Mouse (Mus musculus) adipocyte (in vitro differentiated cells): ENCODE results near the gene Tgoln1.

Source experiments
- DNase-seq: peaks from one replicate; pipeline ENCODE4 v3.0.0-alpha.2; 2016; ENCODE audit warnings: low spot score

Gene Tgoln1

GRCm38 (mm10) chr6:72627276-72627675, 10.5 kb upstream of the Tgoln1 start:
- DNase-seq: no peak

GRCm38 (mm10) chr6:72626391-72626790, 9.6 kb upstream of the Tgoln1 start:
- no peak for DNase-seq

GRCm38 (mm10) chr6:72623661-72624402, 7.0 kb upstream of the Tgoln1 start:
- DNase-seq: peak; percentile 71

GRCm38 (mm10) chr6:72622917-72623316, 6.1 kb upstream of the Tgoln1 start:
- no peak for DNase-seq

- DNase-seq: no peak
Measured at GRCm38 (mm10) chr6:72620920-72621319, 4.1 kb upstream of the Tgoln1 start.

- no peak for DNase-seq
Measured at GRCm38 (mm10) chr6:72619734-72620532, 3.1 kb upstream of the Tgoln1 start.

- no peak for DNase-seq
Measured at GRCm38 (mm10) chr6:72615561-72616375, 1.0 kb downstream of the Tgoln1 start.

GRCm38 (mm10) chr6:72615151-72615550, 1.6 kb downstream of the Tgoln1 start:
- peak; percentile 72 for DNase-seq

- peak; percentile 38 for DNase-seq
Measured at GRCm38 (mm10) chr6:72610261-72610660, 6.5 kb downstream of the Tgoln1 start.

- peak; percentile 51 for DNase-seq
Measured at GRCm38 (mm10) chr6:72608662-72609184, 8.1 kb downstream of the Tgoln1 start.

- peak; percentile 85 for DNase-seq
Measured at GRCm38 (mm10) chr6:72607676-72608075, 9.1 kb downstream of the Tgoln1 start.

- DNase-seq: peak; percentile 26
Measured at GRCm38 (mm10) chr6:72607060-72607459, 9.7 kb downstream of the Tgoln1 start.

GRCm38 (mm10) chr6:72604066-72604465, 12.7 kb downstream of the Tgoln1 start:
- DNase-seq: no peak

- DNase-seq: peak; percentile 93
Measured at GRCm38 (mm10) chr6:72601732-72602131, 15.1 kb downstream of the Tgoln1 start.

GRCm38 (mm10) chr6:72600771-72601170, 16.0 kb downstream of the Tgoln1 start:
- no peak for DNase-seq

- peak; percentile 63 for DNase-seq
Measured at GRCm38 (mm10) chr6:72600216-72600615, 16.6 kb downstream of the Tgoln1 start.

- peak; percentile 88 for DNase-seq
Measured at GRCm38 (mm10) chr6:72598791-72599557, 17.8 kb downstream of the Tgoln1 start.

GRCm38 (mm10) chr6:72597956-72598753, 18.6 kb downstream of the Tgoln1 start, which contains the start of the genes Elmod3 and Retsat:
Gene Elmod3 (minus strand): TSS chr6:72598413.
Gene Retsat (plus strand): TSS chr6:72598475.
- DNase-seq: peak; percentile 99

- DNase-seq: peak; percentile 59
Measured at GRCm38 (mm10) chr6:72597083-72597874, 19.5 kb downstream of the Tgoln1 start.
